Mouse (Mus musculus) heart, adult 2 months (tissue): ENCODE measurements around the gene Mipep.

Experiments used
- CTCF ChIP-seq: fragments of 200-600 bp; IDR thresholded peaks from 2 replicates; pipeline ENCODE4 v1.8.1; 2022; ENCODE audit warnings: antibody characterized with exemption, mild to moderate bottlenecking, moderate library complexity
- POLR2A ChIP-seq: fragments of 200-500 bp; IDR thresholded peaks from 2 replicates; pipeline ENCODE4 v1.6.1; 2011; ENCODE audit warnings: mild to moderate bottlenecking, low read depth, low read length, control low read depth; ENCODE audit not compliant: insufficient read depth

DNA sequence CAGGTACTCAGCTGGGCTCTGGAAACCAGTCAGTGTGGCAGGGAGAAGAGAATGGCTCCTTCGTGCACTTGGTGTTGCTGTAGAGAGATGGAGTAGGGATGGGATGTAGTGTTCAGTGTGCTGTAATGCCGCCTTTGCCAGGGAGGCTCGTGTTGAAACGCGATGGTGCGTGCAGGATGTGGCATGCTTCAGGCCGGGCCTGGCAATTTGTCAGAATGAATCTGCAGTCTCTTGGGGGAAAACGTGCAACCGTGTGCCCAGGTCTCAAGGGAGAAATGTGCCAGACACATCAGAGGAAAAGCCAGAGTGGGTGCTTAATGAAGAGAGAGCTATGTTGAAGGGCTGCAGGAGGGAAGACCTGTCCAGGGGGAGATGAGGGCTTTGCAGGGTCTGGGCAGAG is 20.6 kb downstream of the Mipep start:
- TF ChIP-seq CTCF: no peak
- no peak for TF ChIP-seq POLR2A
